Mouse (Mus musculus): ENCODE measurements around the gene Pbld1.

DNA sequence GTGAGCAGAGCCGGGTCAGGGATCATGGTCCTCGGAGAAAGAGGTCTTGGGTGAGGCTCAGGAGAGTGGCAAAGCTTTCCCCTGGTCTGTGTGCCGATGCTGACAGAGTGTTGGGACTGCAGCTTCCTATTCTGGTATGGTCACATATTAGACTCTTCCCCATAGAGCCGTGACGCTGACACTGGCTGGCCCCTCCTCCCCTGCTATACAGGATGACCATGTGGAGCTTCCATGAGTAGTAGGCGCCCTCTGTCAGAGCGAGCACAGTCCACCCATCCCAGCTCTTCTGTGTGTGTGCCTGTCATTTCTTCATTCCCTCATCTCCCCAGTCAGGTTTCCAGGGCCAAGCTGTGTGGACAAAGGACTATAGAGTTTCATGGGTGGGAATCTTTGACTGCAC lies 3.4 kb downstream of the Pbld1 start:
- no peak for TF ChIP-seq CTCF (IDR thresholded peaks at IDR 0.05; ENCODE audit: low read depth)
- TF ChIP-seq EP300 (IDR thresholded peaks at IDR 0.05; ENCODE audit: low read depth), result no peak

Data from liver, embryonic 14.5 days (tissue).